Comparison of ENCODE assay signal across 21 mouse cellular contexts in genomic region chr2:31825469-31825911, GRCm38 (mm10). TPM values are rescaled to one million over a fixed set of nuclear protein-coding genes. Genes with fewer than 3 reads are reported as not detected.
A peak's percentile ranks its signal among the peaks of the same experiment; 100 is the strongest.
DNase-seq lines count a peak whose midpoint lies in the region; ATAC-seq lines count a peak whose summit lies in the region.
"Had no signal": no experiment of that assay in that cellular context is flagged by ENCODE, and none has a peak within 500 bp of the region (broad histone marks: within the 10 kb centered on the region; RNA-seq: fewer than 3 reads in every experiment).

No protein-coding gene starts in this region.

- H3K9me3 ChIP-seq in hindbrain, embryonic 12.5 days (replicated peaks): no peaks in the 10 kb centered on the region
- H3K9me3 ChIP-seq: embryonic facial prominence, embryonic 15.5 days; kidney, embryonic 15.5 days had no signal

- H3K27me3 ChIP-seq in hindbrain, embryonic 12.5 days: peaks cover 14% of the 10 kb centered on the region

- WGBS in hindbrain, embryonic 12.5 days: 86% methylated on average over 16 of the region's 16 CpGs

- no peak overlapping the region for H3K27ac ChIP-seq in hindbrain, embryonic 12.5 days
- H3K27ac ChIP-seq: embryonic facial prominence, embryonic 15.5 days; kidney, embryonic 15.5 days; liver, embryonic 14.5 days had no signal

- H3K4me3 ChIP-seq in hindbrain, embryonic 12.5 days: no peak overlapping the region
- H3K4me3 ChIP-seq: embryonic facial prominence, embryonic 15.5 days; kidney, embryonic 15.5 days had no signal

- intact Hi-C loops in left cerebral cortex, postnatal 36 days (cut with DNase I): no loop called here

- H3K4me1 ChIP-seq in hindbrain, embryonic 12.5 days: peaks cover 48% of the 10 kb centered on the region

- DNase-seq in cerebellum, adult 18-20 months: peak; percentile 47 to 55
- no peak for DNase-seq in cerebellum, adult 11 months
- DNase-seq in lung, postnatal 36 days: peak; percentile 24
- DNase-seq in lung, postnatal 14 days: no peak
- DNase-seq in cerebellum, adult 9-11 months: peak; percentile 63
- peak; percentile 66 for DNase-seq in thymus, postnatal 4 days
- no peak for DNase-seq in left cerebral cortex, postnatal 36 days (ENCODE audit: low spot score in 2 of 2)
- DNase-seq: adrenal gland, postnatal 25 days; gastrocnemius, postnatal 14 days; heart, postnatal 36 days; left cerebral cortex, postnatal 4 days had no signal

- ATAC-seq in hindbrain, embryonic 12.5 days (ENCODE audit: low FRiP score): no peak
- ATAC-seq: forebrain, embryonic 14.5 days had no signal

- H3K36me3 ChIP-seq in hindbrain, embryonic 12.5 days: no peaks in the 10 kb centered on the region
- H3K36me3 ChIP-seq: embryonic facial prominence, embryonic 15.5 days; kidney, embryonic 15.5 days had no signal

- no peak overlapping the region for H3K4me2 ChIP-seq in hindbrain, embryonic 12.5 days (replicated peaks)
- H3K4me2 ChIP-seq: embryonic facial prominence, embryonic 15.5 days; heart, embryonic 11.5 days; kidney, embryonic 15.5 days had no signal

- no peak overlapping the region for H3K9ac ChIP-seq in hindbrain, embryonic 12.5 days
- H3K9ac ChIP-seq: embryonic facial prominence, embryonic 15.5 days; kidney, embryonic 15.5 days; liver, embryonic 14.5 days had no signal

RNA-seq across cellular contexts. Expression of gene Qrfp, which starts 15.1 kb away (rescaled TPM):
- not detected for total RNA-seq in left cerebral cortex, postnatal 36 days (2021)
- 0.10 and 0.18 TPM in 2 replicates for polyA plus RNA-seq in hindbrain, embryonic 12.5 days (2016; fragmentation: Nextera tagmentation; extraction: Ambion mirVana)
- total RNA-seq: adrenal gland, postnatal 25 days; ES-E14; gastrocnemius, postnatal 14 days; heart, postnatal 36 days; left cerebral cortex, postnatal 4 days had no signal
- polyA plus RNA-seq: heart, embryonic 11.5 days; liver, embryonic 14.5 days; neural tube, embryonic 14.5 days had no signal

RNA-seq across cellular contexts. Expression of gene Fibcd1, which starts 20.3 kb away (rescaled TPM):
- total RNA-seq in left cerebral cortex, postnatal 36 days (2021): 1 to 10 TPM; 8.4 to 8.7 TPM
- polyA plus RNA-seq in hindbrain, embryonic 12.5 days (2016; fragmentation: Nextera tagmentation; extraction: Ambion mirVana): 3.7 and 4.4 TPM in 2 replicates
- total RNA-seq: common myeloid progenitor, adult 5-6 weeks; gastrocnemius, postnatal 14 days; heart, postnatal 36 days; megakaryocyte, adult 5-6 weeks had no signal
- polyA plus RNA-seq: heart, embryonic 11.5 days had no signal

Comparison
In these comparisons a context has a peak if more than half of its experiments do, and no peak if none do; other contexts are left out.
1. DNase-seq: peak in cerebellum, adult 18-20 months (2 of 2), lung, postnatal 36 days (single experiment), cerebellum, adult 9-11 months (single experiment) and thymus, postnatal 4 days (single experiment); none in cerebellum, adult 11 months (single experiment), lung, postnatal 14 days (single experiment) and left cerebral cortex, postnatal 36 days (0 of 2).